Mouse (Mus musculus) hindbrain, postnatal 0 days (tissue): ENCODE measurements at regions not wholly inside any gene's neighbourhood (a gene's known extent, or its start where the extent isn't known, plus 50 kb on each side); places are given as distances from the start of the nearest gene placed in this dataset.
A peak's percentile ranks its signal among the peaks of the same experiment; 100 is the strongest.

ENCODE experiments used
- ATAC-seq: fragments of 200-750 bp; cut with Nextera tagmentation; 2 replicates; pipeline ENCODE4 v1.8.0; 2017; ENCODE audit warnings: mild to moderate bottlenecking, moderate TSS enrichment, moderate library complexity
- DNase-seq: peaks from one replicate; pipeline ENCODE4 v3.0.0-alpha.2; 2015; ENCODE audit warnings: low spot score
- H3K27ac ChIP-seq: fragments of 300-500 bp; sonication (generic); 2 replicates; pipeline ENCODE4 v1.5.1; 2014; ENCODE audit warnings: mild to moderate bottlenecking
- H3K27me3 ChIP-seq: fragments of 300-500 bp; sonication (generic); 2 replicates; pipeline ENCODE4 v1.6.1; 2014; ENCODE audit warnings: low read length, mixed read lengths; ENCODE audit not compliant: insufficient read depth
- H3K36me3 ChIP-seq: fragments of 300-500 bp; sonication (generic); 2 replicates; pipeline ENCODE4 v1.6.1; 2014; ENCODE audit warnings: low read length, mixed read lengths; ENCODE audit not compliant: insufficient read depth
- H3K4me1 ChIP-seq: fragments of 300-500 bp; sonication (generic); 2 replicates; pipeline ENCODE4 v1.6.1; 2014; ENCODE audit warnings: antibody characterized with exemption, low read length, mixed read lengths; ENCODE audit not compliant: insufficient read depth
- H3K4me2 ChIP-seq: fragments of 300-500 bp; sonication (generic); 2 replicates; pipeline ENCODE4 v1.6.1; 2014; ENCODE audit warnings: low read depth, mild to moderate bottlenecking, low read length, moderate library complexity, mixed read lengths
- H3K4me3 ChIP-seq: fragments of 300-500 bp; sonication (generic); 2 replicates; pipeline ENCODE4 v1.5.1; 2014; ENCODE audit warnings: low read length
- H3K9ac ChIP-seq: fragments of 300-500 bp; sonication (generic); replicated peaks from 2 replicates; pipeline ENCODE4 v1.6.1; 2014; ENCODE audit warnings: mild to moderate bottlenecking, low read length, moderate library complexity, mixed read lengths
- H3K9me3 ChIP-seq: fragments of 300-500 bp; sonication (generic); 2 replicates; pipeline ENCODE4 v1.6.1; 2016; ENCODE audit warnings: low read length, mixed read lengths
- CTCF ChIP-seq: IDR thresholded peaks from 2 replicates; pipeline ENCODE4 v1.5.1; 2016; ENCODE audit warnings: antibody characterized with exemption, control low read depth, low read depth
- WGBS: fragments of 180-500 bp; shearing (Covaris S2); extraction: QIAGEN DNeasy Blood & Tissue Kit; methylation state at CpG from one replicate; pipeline ENCODE4 v1.1.7; 2014; 5-methylcytosine and 5-hydroxymethylcytosine counted together

DNA sequence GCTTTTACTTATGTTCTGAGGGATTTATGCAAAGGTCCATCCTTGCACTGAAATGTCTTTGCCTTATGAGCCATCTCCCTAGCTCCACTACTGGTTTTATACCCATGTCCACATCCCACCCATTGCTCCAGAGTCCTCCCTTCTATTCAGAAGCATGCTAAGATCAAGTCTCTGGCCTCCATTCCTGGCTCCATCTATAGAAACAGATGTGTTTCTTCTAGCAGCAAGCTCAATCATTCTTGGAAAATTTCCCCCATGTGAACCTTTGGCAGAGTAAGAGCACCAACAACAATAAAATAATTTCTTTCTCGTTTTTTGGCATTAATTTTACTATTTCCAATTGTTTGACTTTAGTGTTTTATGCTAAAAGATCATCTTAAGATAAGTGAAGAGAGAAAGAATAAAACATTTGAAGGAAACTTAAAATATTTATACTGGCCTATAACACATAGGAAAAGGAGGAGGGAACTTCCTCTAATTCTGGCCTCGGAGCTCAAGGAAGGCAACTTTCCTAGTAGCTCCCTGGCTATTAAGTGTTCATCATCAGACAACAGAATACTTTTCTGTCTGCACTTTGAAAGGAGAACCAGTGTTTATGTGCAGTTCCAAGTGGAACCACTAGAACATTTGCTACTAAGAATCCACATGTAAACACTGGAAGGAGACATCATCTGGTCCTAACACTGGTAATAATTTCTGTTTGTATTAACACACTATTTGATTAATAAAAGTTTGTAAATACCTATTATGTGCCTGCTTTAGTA, 171.8 kb downstream of the Fbxo8 start:
- Histone ChIP-seq H3K4me3 (no peak overlapping the region), H3K9ac (no peak overlapping the region), H3K36me3 (no peaks in the 10 kb centered on the region), H3K27ac (no peak overlapping the region), H3K27me3 (no peaks in the 10 kb centered on the region), H3K4me1 (no peaks in the 10 kb centered on the region), H3K4me2 (no peak overlapping the region), H3K9me3 (no peaks in the 10 kb centered on the region)
- TF ChIP-seq CTCF, result no peak
- ATAC-seq (no peak), DNase-seq (no peak)
- 70% methylated on average over 2 of the region's 2 CpGs for WGBS

DNA sequence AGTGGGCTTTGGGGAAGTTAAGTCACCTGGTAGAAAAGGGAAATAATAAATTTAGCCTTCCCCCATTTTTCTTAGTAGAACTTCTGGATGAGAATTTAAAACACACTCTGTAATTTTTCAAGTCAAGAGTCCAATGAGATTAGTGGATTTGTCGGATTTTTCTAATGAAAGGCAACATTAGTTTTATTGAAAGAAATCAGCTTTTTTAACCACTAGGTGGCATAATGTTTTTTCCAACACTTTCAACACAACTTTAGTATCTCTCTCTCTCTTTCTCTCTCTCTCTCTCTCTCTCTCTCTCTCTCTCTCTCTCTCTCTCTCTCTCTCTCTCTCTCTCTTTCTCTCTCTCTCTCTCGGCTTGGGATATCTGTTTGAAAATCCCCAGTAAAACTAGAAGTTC, 173.7 kb downstream of the Fbxo8 start:
- TF ChIP-seq CTCF, result 0 out of 2 replicates have a peak, but pooled peaks have one; percentile 10
- H3K36me3 ChIP-seq, result no peaks in the 10 kb centered on the region
- H3K4me1 ChIP-seq, result no peaks in the 10 kb centered on the region
- H3K4me3 ChIP-seq, result no peak overlapping the region
- 80% methylated on average over 2 of the region's 2 CpGs for WGBS
- no peak for ATAC-seq
- H3K4me2 ChIP-seq, result no peak overlapping the region
- no peak for DNase-seq
- H3K27ac ChIP-seq, result no peak overlapping the region
- H3K27me3 ChIP-seq, result no peaks in the 10 kb centered on the region; the same call in 1 of the 2 replicates
- no peak overlapping the region for H3K9ac ChIP-seq
- H3K9me3 ChIP-seq, result no peaks in the 10 kb centered on the region

DNA sequence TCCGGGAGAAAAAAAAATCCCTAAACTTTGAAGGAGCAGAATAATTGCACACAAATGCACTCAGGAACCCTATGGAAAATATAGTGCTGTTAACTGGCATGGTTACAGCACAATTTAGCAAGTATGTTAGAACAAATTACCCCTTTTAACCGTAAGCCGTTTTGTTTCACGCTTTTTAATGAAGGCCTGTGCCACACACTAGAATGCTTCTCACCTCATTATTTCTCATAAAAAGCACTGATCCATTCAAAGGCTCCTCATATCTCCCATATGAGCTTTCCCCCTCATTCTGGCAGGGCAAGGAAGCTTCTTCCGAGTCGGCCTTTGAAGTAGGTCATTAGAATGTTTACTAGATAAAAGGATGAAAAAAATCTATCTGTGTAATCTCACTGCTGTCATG, 182.4 kb downstream of the Fbxo8 start:
- Histone ChIP-seq H3K36me3 (no peaks in the 10 kb centered on the region), H3K4me2 (no peak overlapping the region), H3K9me3 (no peaks in the 10 kb centered on the region), H3K27me3 (no peaks in the 10 kb centered on the region; the same call in 1 of the 2 replicates), H3K4me3 (no peak overlapping the region), H3K9ac (no peak overlapping the region), H3K4me1 (no peaks in the 10 kb centered on the region), H3K27ac (no peak overlapping the region)
- 56% methylated on average over 6 of the region's 6 CpGs for WGBS
- ATAC-seq, result no peak
- DNase-seq, result no peak
- no peak for TF ChIP-seq CTCF

DNA sequence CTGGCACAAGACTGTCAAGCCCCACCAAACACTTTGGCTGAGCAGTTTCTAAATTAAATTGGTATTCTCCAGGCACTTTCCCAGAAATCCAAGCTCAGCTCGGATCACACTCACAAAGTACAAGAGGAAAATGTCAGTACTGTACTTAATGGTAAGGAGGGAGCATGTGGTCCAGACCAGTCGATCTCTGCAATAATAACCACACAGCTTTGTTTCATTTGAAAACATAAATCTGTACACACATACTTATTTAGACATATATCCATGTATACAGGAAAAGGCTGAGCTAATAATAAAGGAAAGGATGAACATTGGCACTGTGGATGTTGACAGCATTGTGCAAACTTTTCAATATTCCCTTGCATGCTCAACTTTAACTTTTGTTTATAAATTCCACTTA, 184.1 kb downstream of the Fbxo8 start:
- TF ChIP-seq CTCF, result no peak
- Histone ChIP-seq H3K36me3 (no peaks in the 10 kb centered on the region), H3K4me2 (no peak overlapping the region), H3K27ac (no peak overlapping the region), H3K4me3 (no peak overlapping the region), H3K4me1 (no peaks in the 10 kb centered on the region), H3K27me3 (no peaks in the 10 kb centered on the region), H3K9me3 (no peaks in the 10 kb centered on the region), H3K9ac (no peak overlapping the region)
- DNase-seq (no peak), ATAC-seq (no peak)
- WGBS, result 82% methylated on average over 2 of the region's 2 CpGs

DNA sequence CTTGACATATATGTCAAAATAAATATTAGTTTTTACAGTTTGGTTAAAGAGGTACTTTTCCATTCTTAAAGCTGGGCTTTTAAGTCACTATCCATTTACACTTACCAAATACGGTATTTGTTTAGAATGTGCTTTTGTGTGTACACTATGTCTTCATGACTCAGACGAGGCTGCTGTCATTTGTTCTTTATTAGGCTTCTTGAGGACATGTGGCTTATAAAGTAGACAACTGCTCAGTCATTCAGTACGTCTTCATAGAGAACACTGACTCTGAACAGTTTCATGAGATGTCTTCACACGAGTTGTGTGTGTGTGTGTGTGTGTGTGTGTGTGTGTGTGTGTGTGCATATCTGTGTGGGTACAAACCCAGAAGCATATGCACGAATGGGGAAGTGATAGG, 216.1 kb downstream of the Fbxo8 start:
- Histone ChIP-seq H3K9ac (no peak overlapping the region), H3K27ac (no peak overlapping the region), H3K9me3 (no peaks in the 10 kb centered on the region), H3K4me3 (no peak overlapping the region), H3K36me3 (no peaks in the 10 kb centered on the region), H3K4me2 (no peak overlapping the region), H3K4me1 (no peaks in the 10 kb centered on the region), H3K27me3 (no peaks in the 10 kb centered on the region)
- TF ChIP-seq CTCF, result no peak
- no peak for ATAC-seq
- 75% methylated on average over 5 of the region's 5 CpGs for WGBS
- DNase-seq, result no peak

DNA sequence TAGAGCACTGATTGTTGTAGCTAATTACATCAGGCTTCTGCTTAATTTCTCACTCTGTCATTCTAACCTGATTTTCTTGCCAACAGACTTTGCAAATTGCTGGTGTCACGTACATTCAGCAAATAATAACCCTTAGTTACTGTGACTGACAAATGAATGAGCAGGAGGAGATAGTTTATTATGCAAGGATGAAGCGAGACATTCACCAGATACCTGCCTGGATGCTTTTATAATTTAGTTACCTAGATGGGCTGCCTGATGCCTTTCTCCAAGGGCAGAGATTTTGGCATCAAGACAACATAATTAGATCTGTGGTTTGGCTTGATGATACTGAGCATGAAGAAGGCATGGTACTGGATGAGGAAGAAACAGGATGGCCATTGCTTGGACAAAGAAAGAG, 233.6 kb downstream of the Fbxo8 start:
- DNase-seq, result no peak
- no peak for TF ChIP-seq CTCF
- no peak overlapping the region for H3K27ac ChIP-seq
- ATAC-seq, result no peak
- H3K27me3 ChIP-seq, result no peaks in the 10 kb centered on the region
- no peaks in the 10 kb centered on the region for H3K4me1 ChIP-seq
- no peak overlapping the region for H3K4me3 ChIP-seq
- H3K9me3 ChIP-seq, result no peaks in the 10 kb centered on the region
- H3K4me2 ChIP-seq, result no peak overlapping the region
- WGBS, result 49% methylated on average over 2 of the region's 2 CpGs
- H3K9ac ChIP-seq, result no peak overlapping the region
- no peaks in the 10 kb centered on the region for H3K36me3 ChIP-seq

DNA sequence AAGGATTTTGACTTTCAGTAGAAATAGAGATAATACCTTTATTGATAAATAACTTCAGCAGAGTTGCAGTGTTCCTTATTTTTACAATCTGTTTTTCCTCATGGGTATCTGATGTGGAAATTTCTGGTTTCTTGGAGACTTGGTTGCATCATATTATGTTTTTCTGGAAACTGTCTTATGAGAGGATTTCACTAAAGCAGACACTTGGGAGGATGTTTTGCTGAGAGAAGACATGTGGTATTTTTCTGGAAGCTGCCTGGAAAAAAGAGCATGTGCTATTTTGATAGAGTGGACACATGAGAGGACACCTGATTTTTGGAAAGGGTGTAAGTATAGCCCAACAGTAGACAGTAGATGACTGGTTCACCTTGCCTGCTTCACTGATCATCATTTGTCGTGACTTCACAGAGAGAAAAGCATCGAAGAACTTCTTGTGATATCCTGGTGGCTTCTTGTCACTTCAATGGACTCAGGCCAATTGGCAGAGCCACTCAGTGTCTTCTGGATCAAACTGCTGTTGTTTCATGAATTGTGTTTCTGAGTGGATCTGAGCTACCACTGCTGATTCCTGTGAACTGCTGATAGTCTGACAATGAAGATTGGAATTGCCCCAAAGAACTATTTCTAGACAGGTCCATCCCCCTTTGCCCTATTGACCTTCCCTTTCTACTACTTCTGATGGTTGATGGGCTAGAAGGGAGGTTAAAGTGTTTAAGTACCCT, 238.8 kb downstream of the Fbxo8 start:
- Histone ChIP-seq H3K9me3 (no peaks in the 10 kb centered on the region), H3K27me3 (no peaks in the 10 kb centered on the region), H3K36me3 (no peaks in the 10 kb centered on the region), H3K27ac (no peak overlapping the region), H3K4me2 (no peak overlapping the region), H3K9ac (no peak overlapping the region), H3K4me1 (no peaks in the 10 kb centered on the region), H3K4me3 (no peak overlapping the region)
- ATAC-seq (no peak), DNase-seq (no peak)
- WGBS, result 73% methylated on average over 2 of the region's 2 CpGs
- TF ChIP-seq CTCF, result no peak
